Mouse (Mus musculus): ENCODE data around the gene Crcp.

DNA sequence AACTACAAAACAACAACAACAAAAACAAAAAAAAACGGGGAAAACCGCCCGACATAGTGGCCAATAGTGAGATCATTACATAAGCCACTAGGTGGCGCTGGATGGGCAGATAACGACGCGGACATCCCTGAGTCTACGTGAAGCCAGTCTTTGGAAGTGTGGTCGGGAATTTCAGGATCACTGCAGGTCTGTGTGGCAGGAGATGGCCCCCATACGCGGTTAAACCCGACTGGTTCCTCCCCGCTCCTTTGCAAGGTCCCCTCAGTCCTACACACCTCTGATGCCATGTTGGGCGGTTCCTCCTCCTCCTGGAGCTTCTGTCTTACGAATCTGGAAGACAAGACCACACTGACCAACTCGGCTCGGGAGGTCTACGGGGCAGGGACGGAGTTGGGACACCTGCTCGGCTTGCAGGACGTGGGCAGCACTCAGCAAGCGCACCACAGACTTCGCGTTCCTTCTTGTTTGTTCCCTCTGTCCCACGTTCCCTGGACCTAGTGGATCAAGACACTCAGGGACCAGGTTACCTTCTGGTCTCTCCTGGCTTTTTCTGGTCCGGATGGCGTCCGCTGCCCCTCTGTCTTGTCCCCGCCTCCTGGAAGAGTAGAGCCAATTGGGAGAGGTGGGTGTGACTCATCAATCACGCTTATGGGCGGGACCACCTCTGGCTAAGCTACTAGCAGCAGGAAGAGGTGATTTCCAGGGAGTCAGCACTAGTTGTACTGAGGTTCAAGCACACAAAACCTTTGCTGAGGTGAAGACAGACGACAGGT lies 5.1 kb upstream of the Crcp start:
- peak; percentile 85; the same call in 1 of the 2 replicates for TF ChIP-seq CTCF (IDR thresholded peaks at IDR 0.05; ENCODE audit: borderline replicate concordance, control insufficient read depth, extremely low read depth, insufficient read depth, low read length, poor library complexity)
- no peak for TF ChIP-seq POLR2A (IDR thresholded peaks at IDR 0.05; ENCODE audit: control insufficient read depth, extremely low read depth, insufficient read depth, low read length, poor library complexity)
